Mouse (Mus musculus): Measurements from ENCODE around the gene Mllt10. TPM values are rescaled to one million over a fixed set of nuclear protein-coding genes. Genes with fewer than 3 reads are reported as not detected.
A peak's percentile ranks its signal among the peaks of the same experiment; 100 is the strongest.

The Mllt10 gene
- polyA plus RNA-seq, 1 experiment from 2014 or later = 40.8 TPM

DNA sequence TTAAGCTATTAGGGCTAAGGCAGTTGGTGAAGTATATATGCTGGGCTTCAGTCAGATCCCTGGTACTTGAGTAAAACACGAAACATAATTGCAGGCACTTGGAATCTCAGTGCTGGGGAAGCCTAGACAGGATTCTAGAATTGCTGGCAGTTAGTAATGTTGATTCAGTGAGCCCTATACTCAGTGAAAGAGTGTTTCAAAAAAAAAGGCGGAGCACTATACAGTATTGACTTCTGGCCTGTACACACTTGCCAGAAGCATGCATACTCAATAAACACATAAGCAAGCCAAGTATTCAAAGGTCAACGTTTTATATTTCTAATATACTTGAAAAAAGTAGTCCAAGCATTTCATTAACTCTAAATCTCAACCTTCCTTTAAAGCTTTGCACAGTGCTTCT, 126.6 kb downstream of the Mllt10 start:
- H3K36me3 ChIP-seq (replicated peaks; ENCODE audit: control insufficient read depth, insufficient read depth, low read depth, low read length) = no peaks in the 10 kb centered on the region
- no peak overlapping the region for H3K4me2 ChIP-seq (ENCODE audit: low read depth, low read length)
- no peaks in the 10 kb centered on the region for H3K27me3 ChIP-seq (ENCODE audit: control insufficient read depth, insufficient read depth, low read length)
- H3K9me3 ChIP-seq (replicated peaks; ENCODE audit: control insufficient read depth, low read length) = no peaks in the 10 kb centered on the region
- DNase-seq (ENCODE audit: low spot score) = no peak
- no peak overlapping the region for H3K27ac ChIP-seq (replicated peaks; ENCODE audit: low read depth, low read length)
- H3K4me1 ChIP-seq (ENCODE audit: control insufficient read depth, insufficient read depth, low read length) = no peaks in the 10 kb centered on the region
- WGBS = 93% methylated on average over 3 of the region's 3 CpGs
- H3K4me3 ChIP-seq (ENCODE audit: low read depth, low read length) = no peak overlapping the region
- no peak overlapping the region for H3K9ac ChIP-seq (replicated peaks; ENCODE audit: low read length)
- ATAC-seq (replicated peaks; ENCODE audit: insufficient number of reproducible peaks, low FRiP score, low TSS enrichment, low read depth) = no peak

- Histone ChIP-seq H3K27ac (replicated peaks; ENCODE audit: low read depth, low read length) (no peak overlapping the region), H3K27me3 (ENCODE audit: control insufficient read depth, insufficient read depth, low read length) (no peaks in the 10 kb centered on the region), H3K9me3 (replicated peaks; ENCODE audit: control insufficient read depth, low read length) (no peaks in the 10 kb centered on the region), H3K4me2 (ENCODE audit: low read depth, low read length) (no peak overlapping the region), H3K4me3 (ENCODE audit: low read depth, low read length) (no peak overlapping the region), H3K36me3 (replicated peaks; ENCODE audit: control insufficient read depth, insufficient read depth, low read depth, low read length) (no peaks in the 10 kb centered on the region), H3K4me1 (ENCODE audit: control insufficient read depth, insufficient read depth, low read length) (no peaks in the 10 kb centered on the region), H3K9ac (replicated peaks; ENCODE audit: low read length) (no peak overlapping the region)
- ATAC-seq (replicated peaks; ENCODE audit: insufficient number of reproducible peaks, low FRiP score, low TSS enrichment, low read depth) (no peak), DNase-seq (ENCODE audit: low spot score) (no peak)
Measured at GRCm38 (mm10) chr2:18183079-18183478, 128.0 kb downstream of the Mllt10 start.

DNA sequence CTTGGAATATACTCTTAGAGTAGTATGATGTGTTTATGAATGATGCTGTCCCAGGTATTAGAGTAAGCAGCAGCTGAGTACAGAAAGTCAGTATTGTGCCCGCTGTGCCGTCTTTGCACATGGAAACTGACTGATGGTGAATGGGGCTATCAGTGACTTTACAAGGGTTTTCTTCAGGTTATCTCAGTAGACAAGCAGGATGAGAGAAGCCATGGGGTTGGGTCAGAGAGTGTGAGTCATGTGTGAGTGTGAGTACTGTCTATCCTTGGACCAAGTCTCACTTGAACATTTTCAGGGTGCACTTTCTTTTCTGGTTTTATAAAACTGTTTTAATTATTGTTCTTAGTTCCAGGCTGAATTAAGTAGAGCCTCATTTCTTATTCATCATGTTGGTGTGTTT, 133.3 kb downstream of the Mllt10 start:
- no peak for ATAC-seq (replicated peaks; ENCODE audit: insufficient number of reproducible peaks, low FRiP score, low TSS enrichment, low read depth)
- Histone ChIP-seq H3K4me3 (ENCODE audit: low read depth, low read length) (no peak overlapping the region), H3K4me1 (ENCODE audit: control insufficient read depth, insufficient read depth, low read length) (no peaks in the 10 kb centered on the region), H3K36me3 (replicated peaks; ENCODE audit: control insufficient read depth, insufficient read depth, low read depth, low read length) (no peaks in the 10 kb centered on the region), H3K9me3 (replicated peaks; ENCODE audit: control insufficient read depth, low read length) (no peaks in the 10 kb centered on the region), H3K9ac (replicated peaks; ENCODE audit: low read length) (no peak overlapping the region), H3K4me2 (ENCODE audit: low read depth, low read length) (no peak overlapping the region), H3K27me3 (ENCODE audit: control insufficient read depth, insufficient read depth, low read length) (no peaks in the 10 kb centered on the region), H3K27ac (replicated peaks; ENCODE audit: low read depth, low read length) (no peak overlapping the region)
- 94% methylated on average over 2 of the region's 2 CpGs for WGBS
- DNase-seq (ENCODE audit: low spot score) = no peak

- Histone ChIP-seq H3K9me3 (replicated peaks; ENCODE audit: control insufficient read depth, low read length) (no peaks in the 10 kb centered on the region), H3K27me3 (ENCODE audit: control insufficient read depth, insufficient read depth, low read length) (no peaks in the 10 kb centered on the region), H3K27ac (replicated peaks; ENCODE audit: low read depth, low read length) (no peak overlapping the region), H3K36me3 (replicated peaks; ENCODE audit: control insufficient read depth, insufficient read depth, low read depth, low read length) (no peaks in the 10 kb centered on the region), H3K4me1 (ENCODE audit: control insufficient read depth, insufficient read depth, low read length) (no peaks in the 10 kb centered on the region), H3K4me3 (ENCODE audit: low read depth, low read length) (no peak overlapping the region), H3K9ac (replicated peaks; ENCODE audit: low read length) (no peak overlapping the region), H3K4me2 (ENCODE audit: low read depth, low read length) (no peak overlapping the region)
- ATAC-seq (replicated peaks; ENCODE audit: insufficient number of reproducible peaks, low FRiP score, low TSS enrichment, low read depth) (no peak), DNase-seq (ENCODE audit: low spot score) (no peak)
- WGBS = 91% methylated on average over 4 of the region's 4 CpGs
Measured at GRCm38 (mm10) chr2:18195285-18195684, 140.2 kb downstream of the Mllt10 start.

DNA sequence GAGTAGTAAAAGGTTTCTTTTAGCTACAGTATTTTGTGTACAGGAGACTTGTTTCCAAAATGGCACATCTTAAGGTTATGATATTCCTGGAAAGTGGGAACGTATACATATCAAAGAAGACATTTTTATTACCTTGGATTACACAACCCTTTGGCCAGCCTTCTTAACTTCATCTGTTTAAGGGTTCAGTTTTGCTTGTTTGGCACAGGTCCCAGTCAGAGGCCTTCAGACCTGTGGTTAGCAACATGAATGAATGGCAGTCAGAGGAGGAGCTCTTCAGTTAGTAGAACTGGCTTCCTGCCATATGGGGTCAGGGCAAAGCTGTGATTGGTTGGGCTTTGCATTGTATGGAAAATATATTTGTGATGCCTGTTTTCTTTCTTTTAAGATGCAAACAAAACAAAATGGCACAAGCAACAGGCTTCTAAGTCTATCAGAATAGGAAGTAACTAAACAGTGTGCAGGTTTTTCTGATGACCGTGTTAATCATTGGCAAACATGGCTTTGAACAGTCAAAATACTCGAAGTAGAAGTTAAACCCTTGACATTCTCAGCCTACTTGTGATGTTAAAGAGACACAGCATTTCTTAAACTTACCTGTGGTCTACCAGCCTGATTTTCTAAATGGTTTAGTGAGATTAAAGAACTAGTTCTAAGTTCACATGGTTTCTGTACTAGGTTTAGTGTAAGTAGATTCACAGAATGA, 140.8 kb downstream of the Mllt10 start:
- Histone ChIP-seq H3K4me1 (ENCODE audit: control insufficient read depth, insufficient read depth, low read length) (no peaks in the 10 kb centered on the region), H3K4me3 (ENCODE audit: low read depth, low read length) (no peak overlapping the region), H3K36me3 (replicated peaks; ENCODE audit: control insufficient read depth, insufficient read depth, low read depth, low read length) (no peaks in the 10 kb centered on the region), H3K4me2 (ENCODE audit: low read depth, low read length) (no peak overlapping the region), H3K9ac (replicated peaks; ENCODE audit: low read length) (no peak overlapping the region), H3K27me3 (ENCODE audit: control insufficient read depth, insufficient read depth, low read length) (no peaks in the 10 kb centered on the region), H3K9me3 (replicated peaks; ENCODE audit: control insufficient read depth, low read length) (no peaks in the 10 kb centered on the region), H3K27ac (replicated peaks; ENCODE audit: low read depth, low read length) (no peak overlapping the region)
- 88% methylated on average over 3 of the region's 3 CpGs for WGBS
- DNase-seq (ENCODE audit: low spot score) (no peak), ATAC-seq (replicated peaks; ENCODE audit: insufficient number of reproducible peaks, low FRiP score, low TSS enrichment, low read depth) (no peak)

GRCm38 (mm10) chr2:18201820-18202462, 146.9 kb downstream of the Mllt10 start:
- Histone ChIP-seq H3K4me2 (ENCODE audit: low read depth, low read length) (no peak overlapping the region), H3K27me3 (ENCODE audit: control insufficient read depth, insufficient read depth, low read length) (no peaks in the 10 kb centered on the region), H3K36me3 (replicated peaks; ENCODE audit: control insufficient read depth, insufficient read depth, low read depth, low read length) (peaks cover 2% of the 10 kb centered on the region; the same call in 1 of the 2 replicates), H3K9ac (replicated peaks; ENCODE audit: low read length) (no peak overlapping the region), H3K27ac (replicated peaks; ENCODE audit: low read depth, low read length) (no peak overlapping the region), H3K9me3 (replicated peaks; ENCODE audit: control insufficient read depth, low read length) (no peaks in the 10 kb centered on the region), H3K4me3 (ENCODE audit: low read depth, low read length) (no peak overlapping the region), H3K4me1 (ENCODE audit: control insufficient read depth, insufficient read depth, low read length) (no peaks in the 10 kb centered on the region)
- no peak for ATAC-seq (replicated peaks; ENCODE audit: insufficient number of reproducible peaks, low FRiP score, low TSS enrichment, low read depth)
- WGBS = 78% methylated on average over 1 of the region's 1 CpGs
- no peak for DNase-seq (ENCODE audit: low spot score)

GRCm38 (mm10) chr2:18202923-18203322, 147.9 kb downstream of the Mllt10 start:
- H3K27ac ChIP-seq (replicated peaks; ENCODE audit: low read depth, low read length) = no peak overlapping the region
- ATAC-seq (replicated peaks; ENCODE audit: insufficient number of reproducible peaks, low FRiP score, low TSS enrichment, low read depth) = no peak
- no peak for DNase-seq (ENCODE audit: low spot score)
- H3K4me3 ChIP-seq (ENCODE audit: low read depth, low read length) = no peak overlapping the region
- H3K36me3 ChIP-seq (replicated peaks; ENCODE audit: control insufficient read depth, insufficient read depth, low read depth, low read length) = peaks cover 5% of the 10 kb centered on the region
- no peaks in the 10 kb centered on the region for H3K4me1 ChIP-seq (ENCODE audit: control insufficient read depth, insufficient read depth, low read length)
- WGBS = 92% methylated on average over 4 of the region's 4 CpGs
- no peaks in the 10 kb centered on the region for H3K9me3 ChIP-seq (replicated peaks; ENCODE audit: control insufficient read depth, low read length)
- no peak overlapping the region for H3K4me2 ChIP-seq (ENCODE audit: low read depth, low read length)
- no peaks in the 10 kb centered on the region for H3K27me3 ChIP-seq (ENCODE audit: control insufficient read depth, insufficient read depth, low read length)
- no peak overlapping the region for H3K9ac ChIP-seq (replicated peaks; ENCODE audit: low read length)

DNA sequence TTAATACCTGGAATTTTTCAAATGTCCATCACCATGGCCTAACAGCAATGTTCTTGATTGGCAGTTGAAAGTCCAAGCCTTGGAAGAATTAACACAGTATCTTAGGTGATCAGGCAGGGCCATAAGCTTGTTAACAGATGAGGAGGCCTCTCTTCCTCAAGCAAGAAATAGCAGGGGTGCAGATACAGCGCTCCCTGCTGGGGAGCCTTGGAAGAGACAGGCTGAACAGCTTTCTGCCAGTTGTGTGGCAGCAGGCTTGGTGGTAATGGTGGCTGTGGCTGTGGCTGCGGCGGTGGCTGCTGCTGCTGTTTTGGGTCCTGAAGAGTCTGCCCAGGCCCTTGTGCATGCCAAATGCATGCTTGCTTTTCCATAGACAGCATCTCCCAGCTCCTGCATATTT, 150.1 kb downstream of the Mllt10 start:
- Histone ChIP-seq H3K4me3 (ENCODE audit: low read depth, low read length) (no peak overlapping the region), H3K9ac (replicated peaks; ENCODE audit: low read length) (no peak overlapping the region), H3K4me1 (ENCODE audit: control insufficient read depth, insufficient read depth, low read length) (no peaks in the 10 kb centered on the region), H3K27ac (replicated peaks; ENCODE audit: low read depth, low read length) (no peak overlapping the region), H3K9me3 (replicated peaks; ENCODE audit: control insufficient read depth, low read length) (no peaks in the 10 kb centered on the region), H3K4me2 (ENCODE audit: low read depth, low read length) (no peak overlapping the region), H3K27me3 (ENCODE audit: control insufficient read depth, insufficient read depth, low read length) (no peaks in the 10 kb centered on the region), H3K36me3 (replicated peaks; ENCODE audit: control insufficient read depth, insufficient read depth, low read depth, low read length) (peaks cover 10% of the 10 kb centered on the region)
- peak; percentile 70 for DNase-seq (ENCODE audit: low spot score)
- ATAC-seq (replicated peaks; ENCODE audit: insufficient number of reproducible peaks, low FRiP score, low TSS enrichment, low read depth) = no peak
- 75% methylated on average over 3 of the region's 3 CpGs for WGBS
